Mouse (Mus musculus): ENCODE measurements around the gene Cftr. TPM values are rescaled to one million over a fixed set of nuclear protein-coding genes. Genes with fewer than 3 reads are reported as not detected.

Cftr gene
- polyA plus RNA-seq, 1 experiment from 2014 or later: 0.70 TPM

Other genes with a start within 250 kb of the Cftr start
- 7.0 and 8.7 TPM in 2 replicates for gene Wnt2, start 140.1 kb upstream of the Cftr start, polyA plus RNA-seq (2014; fragmentation: Nextera tagmentation; extraction: Ambion mirVana)
- gene Asz1, start 61.6 kb upstream of the Cftr start, polyA plus RNA-seq (2014; fragmentation: Nextera tagmentation; extraction: Ambion mirVana): not detected in 2 replicates